Mouse (Mus musculus) ES-E14 (cell line): ENCODE data around the gene Nr2f6. TPM values are rescaled to one million over a fixed set of nuclear protein-coding genes. Genes with fewer than 3 reads are reported as not detected.
A peak's percentile ranks its signal among the peaks of the same experiment; 100 is the strongest.

Source experiments
- DNase-seq: peaks from one replicate; pipeline ENCODE4 v3.0.0-alpha.2; 2013; ENCODE audit warnings: low read depth, low spot score
- H3K27ac ChIP-seq: 2 replicates; pipeline ENCODE4 v1.5.1; 2012; ENCODE audit warnings: low read depth, mild to moderate bottlenecking, low read length, moderate library complexity, mixed read lengths; ENCODE audit not compliant: poor library complexity, insufficient read depth, severe bottlenecking
- H3K36me3 ChIP-seq: 2 replicates; pipeline ENCODE4 v1.6.1; 2012; ENCODE audit warnings: mild to moderate bottlenecking, low read length, moderate library complexity, mixed read lengths; ENCODE audit not compliant: control insufficient read depth, poor library complexity, insufficient read depth, severe bottlenecking
- H3K4me1 ChIP-seq, 2 experiments: fragments of 150-350 bp in 1 of 2; sonication (generic) in 1 of 2; 2 replicates each; pipeline ENCODE4 v1.6.1; 2012; ENCODE audit warnings: low read length in 2 of 2, mild to moderate bottlenecking in 1 of 2, mixed read lengths in 1 of 2; ENCODE audit not compliant: control insufficient read depth in 2 of 2, insufficient read depth in 2 of 2, poor library complexity in 1 of 2
- H3K4me3 ChIP-seq, 2 experiments: fragments of 150-350 bp in 1 of 2; sonication (generic) in 1 of 2; 2 replicates each; pipeline ENCODE4 v1.5.1; 2012; ENCODE audit warnings: low read length in 2 of 2, low read depth in 1 of 2, mild to moderate bottlenecking in 1 of 2, mixed read lengths in 1 of 2; ENCODE audit not compliant: insufficient read depth in 1 of 2, poor library complexity in 1 of 2, severe bottlenecking in 1 of 2
- H3K9ac ChIP-seq: 2 replicates; pipeline ENCODE4 v1.6.1; 2012; ENCODE audit warnings: low read depth, mild to moderate bottlenecking, low read length, mixed read lengths; ENCODE audit not compliant: poor library complexity, insufficient read depth, severe bottlenecking
- H3K9me3 ChIP-seq: fragments of 150-350 bp; sonication (generic); 2 replicates; pipeline ENCODE4 v1.6.1; 2012; ENCODE audit warnings: low read depth, mild to moderate bottlenecking, low read length; ENCODE audit not compliant: control insufficient read depth, insufficient read depth
- CHD2 ChIP-seq: IDR thresholded peaks from 2 replicates; pipeline ENCODE4 v1.6.1; 2014; ENCODE audit warnings: mild to moderate bottlenecking, low read depth, low read length, inconsistent platforms
- HCFC1 ChIP-seq: IDR thresholded peaks from 2 replicates; pipeline ENCODE4 v1.6.1; 2012; ENCODE audit warnings: low read length, inconsistent platforms, borderline replicate concordance; ENCODE audit not compliant: insufficient read depth
- MAFK ChIP-seq: IDR thresholded peaks from 2 replicates; pipeline ENCODE4 v1.6.1; 2014; ENCODE audit warnings: mild to moderate bottlenecking, low read depth, low read length, inconsistent platforms; ENCODE audit not compliant: insufficient read depth
- ZC3H11A ChIP-seq: IDR thresholded peaks from 2 replicates; pipeline ENCODE4 v1.6.1; 2012; ENCODE audit warnings: low read depth, mild to moderate bottlenecking, inconsistent platforms, low read length, borderline replicate concordance
- ZNF384 ChIP-seq: IDR thresholded peaks from 2 replicates; pipeline ENCODE4 v1.6.1; 2012; ENCODE audit warnings: low read depth, low read length, inconsistent platforms
- in situ Hi-C, 2 experiments: fragments of 600-800 bp; cut with MboI; formaldehyde crosslinking; loops; one replicate each; pipeline ENCODE4 v1.15.1; 2025; ENCODE audit warnings: low sequenced_read_pairs in 2 of 2, inconsistent platforms in 1 of 2; ENCODE audit not compliant: unreplicated experiment in 2 of 2
- total RNA-seq: library from RNA; depleted of rRNA; stranded (reverse); fragments of 300-350 nt; gene quantifications from 2 replicates; pipeline ENCODE4 v1.2.3, GENCODE M21; 2012

Gene Nr2f6
- total RNA-seq, 1 experiment: 52.8 TPM

GRCm38 (mm10) chr8:71379512-71380075 lies 2.2 kb downstream of the Nr2f6 start:
- Histone ChIP-seq H3K9me3 (no peaks in the 10 kb centered on the region), H3K9ac (0 out of 2 replicates have a peak overlapping the region, but pooled peaks have one; percentile 89), H3K4me3 (peak overlapping the region; percentile 70 to 91; a peak in 3 of 4 replicates), H3K36me3 (peaks cover 3% of the 10 kb centered on the region; the same call in 1 of the 2 replicates), H3K4me1 (peaks cover 7 to 38% of the 10 kb centered on the region in 2 experiments), H3K27ac (no peak overlapping the region)
- no peak for DNase-seq
- no peak for TF ChIP-seq ZC3H11A
- TF ChIP-seq HCFC1: no peak
- no peak for TF ChIP-seq CHD2
- no peak for TF ChIP-seq ZNF384
- TF ChIP-seq MAFK: no peak
- in situ Hi-C loops: no loop called here

- H3K36me3 ChIP-seq: peaks cover 7% of the 10 kb centered on the region; the same call in 1 of the 2 replicates
- H3K4me3 ChIP-seq: no peak overlapping the region
- DNase-seq: no peak
- in situ Hi-C loops: no loop called here
- no peaks in the 10 kb centered on the region for H3K9me3 ChIP-seq
- no peak overlapping the region for H3K9ac ChIP-seq
- no peak for TF ChIP-seq MAFK
- no peak for TF ChIP-seq HCFC1
- TF ChIP-seq ZC3H11A: no peak
- TF ChIP-seq ZNF384: no peak
- no peak overlapping the region for H3K27ac ChIP-seq
- H3K4me1 ChIP-seq: peaks cover 7 to 36% of the 10 kb centered on the region in 2 experiments
Observed at GRCm38 (mm10) chr8:71379008-71379407, 2.8 kb downstream of the Nr2f6 start.

DNA sequence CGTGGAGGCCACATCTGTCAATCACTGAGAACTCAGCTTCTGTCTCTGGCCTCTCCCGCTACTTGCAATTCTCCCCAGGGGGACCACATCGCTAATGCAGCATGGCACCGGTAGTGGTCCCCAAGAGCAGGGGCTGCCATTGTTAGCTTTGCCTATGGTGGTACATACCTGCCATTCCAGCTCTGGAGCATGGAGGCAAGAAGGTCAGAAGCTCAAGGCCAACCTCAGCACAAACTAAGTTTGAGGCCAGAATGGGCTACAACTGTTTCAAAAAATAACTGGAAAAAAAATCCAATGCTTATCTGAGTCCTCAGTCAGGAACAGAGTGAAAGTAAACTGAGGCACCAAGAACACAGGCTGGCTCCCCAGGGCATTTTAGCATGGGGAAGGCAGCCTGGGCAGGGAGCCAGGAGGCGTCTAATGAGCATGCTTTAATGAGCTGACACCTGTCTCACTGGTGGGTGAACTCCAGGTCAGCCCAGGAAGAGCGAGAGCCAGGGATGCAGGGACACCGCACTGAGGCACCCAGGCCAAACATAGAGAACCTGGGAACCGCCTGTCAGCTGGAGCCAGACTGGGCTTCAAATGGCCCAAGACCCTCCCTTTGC lies 5.2 kb downstream of the Nr2f6 start:
- DNase-seq: no peak
- in situ Hi-C loops: no loop called here
- no peak overlapping the region for H3K27ac ChIP-seq
- H3K4me3 ChIP-seq: peak overlapping the region; percentile 52 to 63; a peak in 2 of 4 replicates
- H3K9me3 ChIP-seq: no peaks in the 10 kb centered on the region
- peaks cover 3 to 30% of the 10 kb centered on the region in 2 experiments; a peak in 3 of 4 replicates for H3K4me1 ChIP-seq
- no peak for TF ChIP-seq CHD2
- H3K36me3 ChIP-seq: peaks cover 7% of the 10 kb centered on the region; the same call in 1 of the 2 replicates
- H3K9ac ChIP-seq: no peak overlapping the region

- Histone ChIP-seq H3K9ac (peak overlapping the region; percentile 22; the same call in 1 of the 2 replicates), H3K36me3 (peaks cover 7% of the 10 kb centered on the region; the same call in 1 of the 2 replicates), H3K4me1 (peaks cover 3 to 30% of the 10 kb centered on the region in 2 experiments; a peak in 3 of 4 replicates), H3K9me3 (no peaks in the 10 kb centered on the region), H3K27ac (no peak overlapping the region), H3K4me3 (peak overlapping the region; percentile 52 to 63; a peak in 3 of 4 replicates)
- peak; percentile 94 for DNase-seq
- in situ Hi-C loops: no loop called here
- TF ChIP-seq ZC3H11A: no peak
- TF ChIP-seq HCFC1: peak; percentile 38; the same call in 1 of the 2 replicates
Observed at GRCm38 (mm10) chr8:71375581-71376422, 6.0 kb downstream of the Nr2f6 start.
